Comparison of ENCODE assay signal across 21 mouse cellular contexts in the genomic region with DNA sequence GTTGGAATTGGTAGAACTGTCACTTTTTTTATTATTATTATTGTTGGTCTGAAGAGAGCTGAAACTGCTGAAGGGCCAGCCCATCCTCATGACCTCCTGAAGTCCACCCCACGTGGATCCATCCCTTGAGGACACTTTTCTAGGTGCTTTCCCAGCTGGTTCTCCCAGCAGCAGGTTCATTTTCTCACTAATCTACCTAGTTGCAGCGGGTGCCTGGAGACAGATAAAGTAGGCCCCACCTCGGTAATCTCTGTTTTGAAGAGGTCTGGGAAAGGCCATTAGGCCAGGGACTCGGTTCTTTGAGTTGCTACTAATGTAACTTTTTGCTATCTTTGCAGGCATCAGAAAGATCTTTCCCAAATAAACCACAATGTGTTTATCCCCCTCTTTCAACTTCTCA. TPM values are rescaled to one million over a fixed set of nuclear protein-coding genes. Genes with fewer than 3 reads are reported as not detected.
"Had no signal": no experiment of that assay in that cellular context is flagged by ENCODE, and none has a peak within 500 bp of the region (broad histone marks: within the 10 kb centered on the region; RNA-seq: fewer than 3 reads in every experiment).

No protein-coding gene starts in this region.

- H3K36me3 ChIP-seq: limb, embryonic 15.5 days; midbrain, embryonic 15.5 days; neural tube, embryonic 12.5 days had no signal

- H3K4me3 ChIP-seq: limb, embryonic 15.5 days; megakaryocyte, embryonic 14.5 days; midbrain, embryonic 15.5 days; neural tube, embryonic 12.5 days had no signal

- ATAC-seq: intestine, postnatal 0 days; midbrain, embryonic 15.5 days had no signal

- H3K4me1 ChIP-seq: limb, embryonic 15.5 days; megakaryocyte, embryonic 14.5 days; midbrain, embryonic 15.5 days; neural tube, embryonic 12.5 days had no signal

- H3K4me2 ChIP-seq: limb, embryonic 15.5 days; lung, embryonic 14.5 days; midbrain, embryonic 11.5 days; midbrain, embryonic 15.5 days; neural tube, embryonic 12.5 days had no signal

- H3K9ac ChIP-seq: limb, embryonic 15.5 days; lung, embryonic 14.5 days; midbrain, embryonic 15.5 days; neural tube, embryonic 12.5 days had no signal

- H3K9me3 ChIP-seq: limb, embryonic 15.5 days; megakaryocyte, embryonic 14.5 days; midbrain, embryonic 15.5 days; neural tube, embryonic 12.5 days had no signal

- H3K27ac ChIP-seq: limb, embryonic 15.5 days; macrophage; midbrain, embryonic 15.5 days; neural tube, embryonic 12.5 days had no signal

- H3K27me3 ChIP-seq: limb, embryonic 15.5 days; midbrain, embryonic 15.5 days; neural tube, embryonic 12.5 days had no signal

- DNase-seq: kidney, adult 8-10 months; kidney, postnatal 25 days; lung, embryonic 14.5 days; lung, postnatal 14 days; right cerebral cortex, postnatal 4 days; spleen, adult 18-20 months; thymus, adult 2 months; thymus, postnatal 25 days had no signal

RNA-seq across cellular contexts. Expression of a gene that starts 18.5 kb away (rescaled TPM):
- total RNA-seq: monocyte, adult 5-6 weeks had no signal
- polyA plus RNA-seq: macrophage had no signal

RNA-seq across cellular contexts. Expression of a gene that starts 31.2 kb away (rescaled TPM):
- total RNA-seq: monocyte, adult 5-6 weeks; neutrophil, adult 5-6 weeks had no signal
- polyA plus RNA-seq: intestine, postnatal 0 days; kidney, embryonic 16.5 days; limb, embryonic 11.5 days; lung, embryonic 14.5 days; macrophage; midbrain, embryonic 11.5 days; neural tube, embryonic 12.5 days; stomach, embryonic 14.5 days; thymus, adult 2 months; urinary bladder, adult 2 months had no signal

RNA-seq across cellular contexts. Expression of a gene that starts 58.9 kb away (rescaled TPM):
- total RNA-seq: monocyte, adult 5-6 weeks; neutrophil, adult 5-6 weeks had no signal
- polyA plus RNA-seq: macrophage; stomach, embryonic 14.5 days; thymus, adult 2 months had no signal
